Mouse (Mus musculus) heart, embryonic 10.5 days (tissue): ENCODE results near the gene Mien1. TPM values are rescaled to one million over a fixed set of nuclear protein-coding genes. Genes with fewer than 3 reads are reported as not detected.
A peak's percentile ranks its signal among the peaks of the same experiment; 100 is the strongest.

Experiments
- DNase-seq: peaks from one replicate; pipeline ENCODE4 v3.0.0-alpha.2; 2017; ENCODE audit warnings: low spot score
- H3K27ac ChIP-seq: fragments of 300-500 bp; sonication (generic); 2 replicates; pipeline ENCODE4 v1.5.1; 2016; ENCODE audit warnings: mild to moderate bottlenecking
- H3K27me3 ChIP-seq: fragments of 300-500 bp; sonication (generic); 2 replicates; pipeline ENCODE4 v1.6.1; 2016; ENCODE audit warnings: mild to moderate bottlenecking; ENCODE audit not compliant: poor library complexity, insufficient read depth, severe bottlenecking
- H3K36me3 ChIP-seq: fragments of 300-500 bp; sonication (generic); 2 replicates; pipeline ENCODE4 v1.6.1; 2016; ENCODE audit warnings: mild to moderate bottlenecking, moderate library complexity
- H3K4me1 ChIP-seq: fragments of 300-500 bp; sonication (generic); 2 replicates; pipeline ENCODE4 v1.6.1; 2016; ENCODE audit warnings: mild to moderate bottlenecking
- H3K4me3 ChIP-seq: fragments of 300-500 bp; sonication (generic); 2 replicates; pipeline ENCODE4 v1.5.1; 2016; ENCODE audit warnings: mild to moderate bottlenecking, moderate library complexity
- H3K9me3 ChIP-seq: fragments of 300-500 bp; sonication (generic); 2 replicates; pipeline ENCODE4 v1.6.1; 2016; ENCODE audit warnings: mild to moderate bottlenecking, moderate library complexity
- WGBS: fragments of 180-500 bp; shearing (Covaris S2); methylation state at CpG from one replicate; pipeline ENCODE4 v1.1.7; 2016; 5-methylcytosine and 5-hydroxymethylcytosine counted together
- polyA plus RNA-seq: library from polyadenylated mRNA; unstranded; fragments of >200 nt; fragmentation: Nextera tagmentation; extraction: Ambion mirVana; gene quantifications from 2 replicates; pipeline ENCODE4 v1.2.1, GENCODE M21; 2016

Gene Mien1
- polyA plus RNA-seq, 1 experiment from 2014 or later = 98.9 TPM

- H3K9me3 ChIP-seq = no peaks in the 10 kb centered on the region
- H3K27ac ChIP-seq = peak overlapping the region; percentile 91; the same call in 1 of the 2 replicates
- no peak for DNase-seq
- H3K27me3 ChIP-seq = peaks cover 84% of the 10 kb centered on the region
- 73% methylated on average over 10 of the region's 10 CpGs for WGBS
- no peak overlapping the region for H3K4me3 ChIP-seq
- 0 out of 2 replicates have a peak, but pooled peaks cover 2% of the 10 kb centered on the region for H3K36me3 ChIP-seq
- peaks cover 100% of the 10 kb centered on the region for H3K4me1 ChIP-seq
These were observed 50.5 kb downstream of the Mien1 start for GRCm38 (mm10) chr11:98388282-98388681.

Other genes with a start within 250 kb of the Mien1 start
- 43.7 and 51.5 TPM in 2 replicates for gene Med1, start 245.7 kb downstream of the Mien1 start, polyA plus RNA-seq
- gene Cdk12, start 235.9 kb downstream of the Mien1 start, polyA plus RNA-seq = 7.9 and 10.9 TPM in 2 replicates
- not detected in 2 replicates for gene Neurod2, start 109.3 kb downstream of the Mien1 start, polyA plus RNA-seq
- gene Ppp1r1b, start 90.6 kb downstream of the Mien1 start, polyA plus RNA-seq = 8.1 and 20.1 TPM in 2 replicates
- gene Stard3, start 80.6 kb downstream of the Mien1 start, polyA plus RNA-seq = 51.0 and 53.0 TPM in 2 replicates
- gene Tcap, start 55.2 kb downstream of the Mien1 start, polyA plus RNA-seq = 86.0 and 159 TPM in 2 replicates
- 5.0 and 5.1 TPM in 2 replicates for gene Pnmt, start 52.5 kb downstream of the Mien1 start, polyA plus RNA-seq
- gene Pgap3, start 38.5 kb downstream of the Mien1 start, polyA plus RNA-seq = 15.3 and 21.3 TPM in 2 replicates
- 47.4 and 70.6 TPM in 2 replicates for gene Erbb2, start 26.5 kb downstream of the Mien1 start, polyA plus RNA-seq
- 2.5 and 15.3 TPM in 2 replicates for gene Grb7, start 7.4 kb upstream of the Mien1 start, polyA plus RNA-seq
- gene Ikzf3, start 107.0 kb upstream of the Mien1 start, polyA plus RNA-seq = 0.04 and 0.22 TPM in 2 replicates
- gene Zpbp2, start 112.1 kb upstream of the Mien1 start, polyA plus RNA-seq = 0.21 and 0.65 TPM in 2 replicates
- gene Ormdl3, start 148.4 kb upstream of the Mien1 start, polyA plus RNA-seq = 56.1 and 61.0 TPM in 2 replicates
- gene Lrrc3c, start 159.3 kb upstream of the Mien1 start, polyA plus RNA-seq = not detected in 2 replicates
- gene Gm12355, start 186.7 kb upstream of the Mien1 start, polyA plus RNA-seq = 0.71 and 1.0 TPM in 2 replicates
- not detected in 2 replicates for gene Gsdma3, start 187.4 kb upstream of the Mien1 start, polyA plus RNA-seq
- gene Gsdma2, start 207.8 kb upstream of the Mien1 start, polyA plus RNA-seq = not detected in 2 replicates
- gene Gsdma, start 225.4 kb upstream of the Mien1 start, polyA plus RNA-seq = not detected in 2 replicates
- 232 and 255 TPM in 2 replicates for gene Psmd3, start 243.6 kb upstream of the Mien1 start, polyA plus RNA-seq